Mouse (Mus musculus): Measurements from ENCODE around the gene Acp5. TPM values are rescaled to one million over a fixed set of nuclear protein-coding genes. Genes with fewer than 3 reads are reported as not detected.

The Acp5 gene
- polyA plus RNA-seq, 1 experiment from 2014 or later = 228 TPM

Small RNA genes within 50 kb of the gene (microRNA-seq; reads per million reads assigned to microRNA genes)
- not detected for gene Mir7084

Other genes with a start within 250 kb of the Acp5 start
- gene Rab3d, start 217.5 kb downstream of the Acp5 start, polyA plus RNA-seq (2015; fragmentation: Nextera tagmentation; extraction: Ambion mirVana) = 12.9 and 13.9 TPM in 2 replicates
- gene Ccdc159, start 208.2 kb downstream of the Acp5 start, polyA plus RNA-seq (2015; fragmentation: Nextera tagmentation; extraction: Ambion mirVana) = 1.3 and 1.6 TPM in 2 replicates
- 172 and 194 TPM in 2 replicates for gene Tmem205, start 208.2 kb downstream of the Acp5 start, polyA plus RNA-seq (2015; fragmentation: Nextera tagmentation; extraction: Ambion mirVana)
- gene Plppr2, start 198.7 kb downstream of the Acp5 start, polyA plus RNA-seq (2015; fragmentation: Nextera tagmentation; extraction: Ambion mirVana) = 0.96 and 1.4 TPM in 2 replicates
- gene Swsap1, start 180.0 kb downstream of the Acp5 start, polyA plus RNA-seq (2015; fragmentation: Nextera tagmentation; extraction: Ambion mirVana) = 2.1 and 2.3 TPM in 2 replicates
- 115 and 116 TPM in 2 replicates for gene Epor, start 172.2 kb downstream of the Acp5 start, polyA plus RNA-seq (2015; fragmentation: Nextera tagmentation; extraction: Ambion mirVana)
- gene Rgl3, start 146.3 kb downstream of the Acp5 start, polyA plus RNA-seq (2015; fragmentation: Nextera tagmentation; extraction: Ambion mirVana) = 0.14 and 0.32 TPM in 2 replicates
- gene Ccdc151, start 133.1 kb downstream of the Acp5 start, polyA plus RNA-seq (2015; fragmentation: Nextera tagmentation; extraction: Ambion mirVana) = 0.05 TPM in 1 of 2 replicates, not detected in the other
- 51.2 and 52.5 TPM in 2 replicates for gene Prkcsh, start 132.9 kb downstream of the Acp5 start, polyA plus RNA-seq (2015; fragmentation: Nextera tagmentation; extraction: Ambion mirVana)
- 0.04 TPM in 1 of 2 replicates, not detected in the other for gene Elavl3, start 83.7 kb downstream of the Acp5 start, polyA plus RNA-seq (2015; fragmentation: Nextera tagmentation; extraction: Ambion mirVana)
- not detected in 2 replicates for gene Gm49318, start 64.5 kb downstream of the Acp5 start, polyA plus RNA-seq (2015; fragmentation: Nextera tagmentation; extraction: Ambion mirVana)
- 5.7 and 6.2 TPM in 2 replicates for gene Zfp653, start 64.3 kb downstream of the Acp5 start, polyA plus RNA-seq (2015; fragmentation: Nextera tagmentation; extraction: Ambion mirVana)
- 21.1 and 22.2 TPM in 2 replicates for gene Ecsit, start 50.3 kb downstream of the Acp5 start, polyA plus RNA-seq (2015; fragmentation: Nextera tagmentation; extraction: Ambion mirVana)
- 0.22 and 1.8 TPM in 2 replicates for gene Cnn1, start 36.5 kb downstream of the Acp5 start, polyA plus RNA-seq (2015; fragmentation: Nextera tagmentation; extraction: Ambion mirVana)
- gene Elof1, start 18.5 kb downstream of the Acp5 start, polyA plus RNA-seq (2015; fragmentation: Nextera tagmentation; extraction: Ambion mirVana) = 77.8 and 78.7 TPM in 2 replicates
- 28.9 and 34.6 TPM in 2 replicates for gene Pigyl, start 21.1 kb upstream of the Acp5 start, polyA plus RNA-seq (2015; fragmentation: Nextera tagmentation; extraction: Ambion mirVana)
- gene Zfp872, start 52.4 kb upstream of the Acp5 start, polyA plus RNA-seq (2015; fragmentation: Nextera tagmentation; extraction: Ambion mirVana) = 0.09 TPM in 1 of 2 replicates, not detected in the other
- 6.7 and 7.4 TPM in 2 replicates for gene Zfp809, start 90.0 kb upstream of the Acp5 start, polyA plus RNA-seq (2015; fragmentation: Nextera tagmentation; extraction: Ambion mirVana)
- 1.0 and 1.3 TPM in 2 replicates for gene Zfp599, start 124.2 kb upstream of the Acp5 start, polyA plus RNA-seq (2015; fragmentation: Nextera tagmentation; extraction: Ambion mirVana)
- gene Zfp810, start 171.9 kb upstream of the Acp5 start, polyA plus RNA-seq (2015; fragmentation: Nextera tagmentation; extraction: Ambion mirVana) = 2.7 and 2.8 TPM in 2 replicates